Mouse (Mus musculus) colon, adult 2 months (tissue): ENCODE results near the gene Mill2. TPM values are rescaled to one million over a fixed set of nuclear protein-coding genes. Genes with fewer than 3 reads are reported as not detected.

Experiments
- polyA plus RNA-seq: library from polyadenylated mRNA; depleted of rRNA; stranded (reverse); fragments of >200 nt; gene quantifications from 2 replicates; pipeline ENCODE4 v1.2.3, GENCODE M21; 2012; rRNA removed

The Mill2 gene
- 5.5 and 6.5 TPM in 2 replicates for polyA plus RNA-seq

GRCm38 (mm10) chr7:18839865-18840264, at the start of gene Mill2:
Gene Mill2, plus strand, starts transcription at chr7:18839966.

DNA sequence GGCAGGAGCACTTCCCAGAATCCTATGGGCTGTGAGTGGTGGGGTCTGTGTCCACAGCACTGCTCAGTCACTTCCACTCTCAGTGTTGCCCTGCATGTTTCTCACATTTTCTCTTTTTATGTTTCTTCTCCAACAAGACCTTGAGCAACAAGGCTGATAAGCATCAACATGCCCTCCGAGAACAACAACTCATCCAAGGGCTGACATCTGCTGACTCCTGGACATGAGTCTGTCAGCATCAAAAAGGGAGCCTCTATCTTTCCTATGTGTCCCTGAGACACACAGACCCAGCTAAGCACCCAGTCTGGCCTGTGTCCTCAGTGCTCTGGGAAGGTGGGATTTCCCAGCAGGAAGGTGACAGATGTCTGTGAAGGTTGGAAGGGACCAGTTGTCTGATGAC, 41.3 kb upstream of the Mill2 start, which contains the start of gene Psg19:
Gene Psg19, minus strand, starts transcription at position 101 of the 400 bp plus-strand sequence.

GRCm38 (mm10) chr7:18821507-18821906, 18.3 kb upstream of the Mill2 start, which contains the start of gene Psg17:
Gene Psg17, minus strand, starts transcription at chr7:18821607.

GRCm38 (mm10) chr7:18871031-18871430, 31.3 kb downstream of the Mill2 start, which contains the start of gene Pglyrp1:
Gene Pglyrp1, plus strand, starts transcription at chr7:18871331.

GRCm38 (mm10) chr7:18910241-18910831, 70.6 kb downstream of the Mill2 start, which contains the start of gene Ccdc61:
Gene Ccdc61, minus strand, starts transcription at chr7:18910415.

Other genes starting within 250 kb of the Mill2 start
- gene Psg23, start 223.5 kb upstream of the Mill2 start, polyA plus RNA-seq, result not detected in 2 replicates
- gene Psg21, start 183.2 kb upstream of the Mill2 start, polyA plus RNA-seq, result not detected in 2 replicates
- gene Psg20, start 153.8 kb upstream of the Mill2 start, polyA plus RNA-seq, result not detected in 2 replicates
- gene Psg22, start 121.9 kb upstream of the Mill2 start, polyA plus RNA-seq, result 0.07 TPM in 1 of 2 replicates, not detected in the other
- not detected in 2 replicates for gene Psg19, start 41.4 kb upstream of the Mill2 start, polyA plus RNA-seq
- gene Psg17, start 18.4 kb upstream of the Mill2 start, polyA plus RNA-seq, result 0.26 and 0.38 TPM in 2 replicates
- 1,287 and 1,800 TPM in 2 replicates for gene Pglyrp1, start 31.4 kb downstream of the Mill2 start, polyA plus RNA-seq
- 24.9 and 30.9 TPM in 2 replicates for gene Ccdc61, start 70.4 kb downstream of the Mill2 start, polyA plus RNA-seq
- 0.56 and 0.80 TPM in 2 replicates for gene Nova2, start 85.9 kb downstream of the Mill2 start, polyA plus RNA-seq
- gene Nanos2, start 147.4 kb downstream of the Mill2 start, polyA plus RNA-seq, result not detected in 2 replicates
- gene Mypop, start 151.3 kb downstream of the Mill2 start, polyA plus RNA-seq, result 9.8 and 12.8 TPM in 2 replicates
- 48.1 and 49.0 TPM in 2 replicates for gene Irf2bp1, start 164.1 kb downstream of the Mill2 start, polyA plus RNA-seq
- 70.8 and 76.2 TPM in 2 replicates for gene Foxa3, start 183.6 kb downstream of the Mill2 start, polyA plus RNA-seq
- gene Sympk, start 184.4 kb downstream of the Mill2 start, polyA plus RNA-seq, result 80.5 and 90.6 TPM in 2 replicates
- gene Rsph6a, start 214.7 kb downstream of the Mill2 start, polyA plus RNA-seq, result not detected in 2 replicates
- gene Dmwd, start 236.3 kb downstream of the Mill2 start, polyA plus RNA-seq, result 32.3 and 33.8 TPM in 2 replicates
- 613 and 864 TPM in 2 replicates for gene Dmpk, start 243.9 kb downstream of the Mill2 start, polyA plus RNA-seq